Mouse (Mus musculus): Measurements from ENCODE around the gene Cep57l1. TPM values are rescaled to one million over a fixed set of nuclear protein-coding genes. Genes with fewer than 3 reads are reported as not detected.

Gene Cep57l1
- total and polyA plus RNA-seq, 3 experiments, result 16.7 to 19.2 TPM; not detected in 1

GRCm38 (mm10) chr10:41710773-41711172 lies 98.9 kb downstream of the Cep57l1 start (continued):
- TF ChIP-seq EP300 (IDR thresholded peaks at IDR 0.05; ENCODE audit: low read depth in 1 of 2, low read length in 2 of 2), result no peak

- no peak overlapping the region for H3K27ac ChIP-seq (ENCODE audit: control insufficient read depth, low read depth, low read length)
- H3K4me3 ChIP-seq (ENCODE audit: control insufficient read depth in 1 of 2, insufficient read depth in 1 of 2, low read depth in 2 of 2, low read length in 2 of 2), result no peak overlapping the region
- no peak overlapping the region for H3K9ac ChIP-seq (ENCODE audit: control insufficient read depth, low read depth, low read length, poor library complexity, severe bottlenecking)
- DNase-seq (ENCODE audit: low read depth, low spot score), result no peak
- H3K36me3 ChIP-seq (ENCODE audit: control insufficient read depth in 1 of 2, insufficient read depth in 2 of 2, low read length in 2 of 2), result peaks cover 0 to 5% of the 10 kb centered on the region in 2 experiments; a peak in 1 of 4 replicates
- peaks cover 0 to 8% of the 10 kb centered on the region in 2 experiments; a peak in 2 of 4 replicates for H3K4me1 ChIP-seq (ENCODE audit: control insufficient read depth in 1 of 2, insufficient read depth in 2 of 2, low read length in 2 of 2)
- no peaks in the 10 kb centered on the region for H3K79me2 ChIP-seq (ENCODE audit: control insufficient read depth, insufficient read depth, low read length, poor library complexity)
- no peaks in the 10 kb centered on the region for H3K9me3 ChIP-seq (replicated peaks; ENCODE audit: insufficient read depth, low read length)
- TF ChIP-seq MYC (IDR thresholded peaks at IDR 0.05; ENCODE audit: low read depth, low read length) (no peak), ETS1 (IDR thresholded peaks at IDR 0.05; ENCODE audit: low read depth, low read length) (no peak), MAX (IDR thresholded peaks at IDR 0.05; ENCODE audit: low read length) (no peak), RAD21 (IDR thresholded peaks at IDR 0.05; ENCODE audit: low read depth, low read length) (no peak), JUND (IDR thresholded peaks at IDR 0.05; ENCODE audit: low read depth, low read length) (no peak), POLR2AphosphoS5 (IDR thresholded peaks at IDR 0.05; ENCODE audit: borderline replicate concordance, low read depth, low read length) (no peak), MXI1 (IDR thresholded peaks at IDR 0.05; ENCODE audit: low read depth, low read length) (no peak), ZKSCAN1 (IDR thresholded peaks at IDR 0.05; ENCODE audit: low read depth, low read length) (no peak), HCFC1 (IDR thresholded peaks at IDR 0.05; ENCODE audit: low read depth, low read length) (no peak), POLR2A (IDR thresholded peaks at IDR 0.05; ENCODE audit: control insufficient read depth in 1 of 2, insufficient read depth in 1 of 2, low read depth in 1 of 2, low read length in 2 of 2, poor library complexity in 1 of 2) (no peak), SIN3A (IDR thresholded peaks at IDR 0.05; ENCODE audit: low read length) (no peak), MAZ (IDR thresholded peaks at IDR 0.05; ENCODE audit: low read depth, low read length) (no peak), MEF2A (IDR thresholded peaks at IDR 0.05; ENCODE audit: extremely low read depth, insufficient replicate concordance, low read depth, low read length, poor library complexity, severe bottlenecking) (no peak), E2F4 (IDR thresholded peaks at IDR 0.05; ENCODE audit: borderline replicate concordance, low read depth, low read length) (no peak), TBP (IDR thresholded peaks at IDR 0.05; ENCODE audit: low read depth, low read length) (no peak)
- no peaks in the 10 kb centered on the region for H3K27me3 ChIP-seq (ENCODE audit: control insufficient read depth in 1 of 2, insufficient read depth in 2 of 2, low read length in 2 of 2)
Observed at GRCm38 (mm10) chr10:41709341-41709740, 100.3 kb downstream of the Cep57l1 start.

GRCm38 (mm10) chr10:41699669-41700068 lies 110.0 kb downstream of the Cep57l1 start:
- TF ChIP-seq SIN3A (IDR thresholded peaks at IDR 0.05; ENCODE audit: low read length), result no peak
- TF ChIP-seq UBTF (IDR thresholded peaks at IDR 0.05; ENCODE audit: borderline replicate concordance, insufficient read depth, low read depth, low read length), result no peak
- TF ChIP-seq USF1 (IDR thresholded peaks at IDR 0.05; ENCODE audit: low read depth, low read length), result no peak
- TF ChIP-seq TAL1 (IDR thresholded peaks at IDR 0.05; ENCODE audit: low read length), result no peak
- no peak for TF ChIP-seq EP300 (IDR thresholded peaks at IDR 0.05; ENCODE audit: low read depth in 1 of 2, low read length in 2 of 2)
- no peak for TF ChIP-seq KAT2A (conservative IDR thresholded peaks at IDR 0.05; ENCODE audit: low read depth, low read length)
- TF ChIP-seq MEF2A (IDR thresholded peaks at IDR 0.05; ENCODE audit: extremely low read depth, insufficient replicate concordance, low read depth, low read length, poor library complexity, severe bottlenecking), result no peak
- no peak for TF ChIP-seq TBP (IDR thresholded peaks at IDR 0.05; ENCODE audit: low read depth, low read length)
- TF ChIP-seq MAX (IDR thresholded peaks at IDR 0.05; ENCODE audit: low read length), result no peak
- no peak for TF ChIP-seq POLR2AphosphoS5 (IDR thresholded peaks at IDR 0.05; ENCODE audit: borderline replicate concordance, low read depth, low read length)
- no peak for TF ChIP-seq ETS1 (IDR thresholded peaks at IDR 0.05; ENCODE audit: low read depth, low read length)
- no peak for TF ChIP-seq ZC3H11A (IDR thresholded peaks at IDR 0.05; ENCODE audit: low read depth, low read length)
- TF ChIP-seq JUND (IDR thresholded peaks at IDR 0.05; ENCODE audit: low read depth, low read length), result no peak
- Histone ChIP-seq H3K9me3 (replicated peaks; ENCODE audit: insufficient read depth, low read length) (no peaks in the 10 kb centered on the region), H3K4me1 (ENCODE audit: control insufficient read depth in 1 of 2, insufficient read depth in 2 of 2, low read length in 2 of 2) (no peaks in the 10 kb centered on the region), H3K27ac (ENCODE audit: control insufficient read depth, low read depth, low read length) (no peak overlapping the region), H3K36me3 (ENCODE audit: control insufficient read depth in 1 of 2, insufficient read depth in 2 of 2, low read length in 2 of 2) (no peaks in the 10 kb centered on the region), H3K9ac (ENCODE audit: control insufficient read depth, low read depth, low read length, poor library complexity, severe bottlenecking) (no peak overlapping the region), H3K27me3 (ENCODE audit: control insufficient read depth in 1 of 2, insufficient read depth in 2 of 2, low read length in 2 of 2) (peaks cover 0 to 2% of the 10 kb centered on the region in 2 experiments; a peak in 3 of 4 replicates), H3K79me2 (ENCODE audit: control insufficient read depth, insufficient read depth, low read length, poor library complexity) (no peaks in the 10 kb centered on the region), H3K4me3 (ENCODE audit: control insufficient read depth in 1 of 2, insufficient read depth in 1 of 2, low read depth in 2 of 2, low read length in 2 of 2) (no peak overlapping the region)
- no peak for DNase-seq (ENCODE audit: low read depth, low spot score)
